Mouse (Mus musculus): ENCODE data around the gene Fnbp1. TPM values are rescaled to one million over a fixed set of nuclear protein-coding genes. Genes with fewer than 3 reads are reported as not detected.

The Fnbp1 gene
- total and polyA plus RNA-seq, 3 experiments = 38.1 to 79.6 (median 77.8) TPM

DNA sequence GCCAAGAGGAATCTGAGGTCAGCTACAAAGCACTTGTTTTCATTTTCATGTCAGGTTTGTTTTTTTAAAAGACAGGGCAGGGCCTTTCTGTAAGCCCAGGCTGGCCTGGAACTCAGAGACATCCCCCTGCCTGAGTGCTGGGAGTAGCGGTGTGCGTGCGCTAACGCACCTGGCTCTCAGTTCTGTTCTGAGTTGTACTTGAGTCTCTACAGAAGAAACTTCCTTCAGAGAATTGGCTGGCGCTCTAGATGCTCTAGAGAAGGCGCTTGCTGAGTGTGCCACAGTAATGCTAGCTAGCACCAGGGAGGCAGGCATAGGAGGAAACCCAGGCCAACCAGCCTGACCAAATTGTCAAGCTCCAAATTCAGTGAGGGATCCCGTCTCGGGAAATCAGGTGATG, 52.9 kb downstream of the Fnbp1 start:
- ATAC-seq (ENCODE audit: extremely low read depth, insufficient number of reproducible peaks, low FRiP score, poor library complexity, severe bottlenecking) (no peak), DNase-seq (ENCODE audit: low spot score) (no peak)
- TF ChIP-seq CTCF (IDR thresholded peaks at IDR 0.05; ENCODE audit: low read depth, low read length) (no peak), GATA2 (IDR thresholded peaks at IDR 0.05; ENCODE audit: borderline replicate concordance, low read depth, low read length) (no peak), POLR2AphosphoS5 (IDR thresholded peaks at IDR 0.05; ENCODE audit: insufficient replicate concordance, low read depth, low read length) (no peak)
- Histone ChIP-seq H3K27me3 (ENCODE audit: insufficient read depth, low read length) (no peaks in the 10 kb centered on the region), H3K36me3 (replicated peaks) (peaks cover 93% of the 10 kb centered on the region), H3K4me1 (ENCODE audit: insufficient read depth, low read depth, low read length) (peaks cover 15% of the 10 kb centered on the region), H3K4me3 (ENCODE audit: low read depth, low read length) (no peak overlapping the region), H3K9me3 (replicated peaks) (peaks cover 5% of the 10 kb centered on the region)

DNA sequence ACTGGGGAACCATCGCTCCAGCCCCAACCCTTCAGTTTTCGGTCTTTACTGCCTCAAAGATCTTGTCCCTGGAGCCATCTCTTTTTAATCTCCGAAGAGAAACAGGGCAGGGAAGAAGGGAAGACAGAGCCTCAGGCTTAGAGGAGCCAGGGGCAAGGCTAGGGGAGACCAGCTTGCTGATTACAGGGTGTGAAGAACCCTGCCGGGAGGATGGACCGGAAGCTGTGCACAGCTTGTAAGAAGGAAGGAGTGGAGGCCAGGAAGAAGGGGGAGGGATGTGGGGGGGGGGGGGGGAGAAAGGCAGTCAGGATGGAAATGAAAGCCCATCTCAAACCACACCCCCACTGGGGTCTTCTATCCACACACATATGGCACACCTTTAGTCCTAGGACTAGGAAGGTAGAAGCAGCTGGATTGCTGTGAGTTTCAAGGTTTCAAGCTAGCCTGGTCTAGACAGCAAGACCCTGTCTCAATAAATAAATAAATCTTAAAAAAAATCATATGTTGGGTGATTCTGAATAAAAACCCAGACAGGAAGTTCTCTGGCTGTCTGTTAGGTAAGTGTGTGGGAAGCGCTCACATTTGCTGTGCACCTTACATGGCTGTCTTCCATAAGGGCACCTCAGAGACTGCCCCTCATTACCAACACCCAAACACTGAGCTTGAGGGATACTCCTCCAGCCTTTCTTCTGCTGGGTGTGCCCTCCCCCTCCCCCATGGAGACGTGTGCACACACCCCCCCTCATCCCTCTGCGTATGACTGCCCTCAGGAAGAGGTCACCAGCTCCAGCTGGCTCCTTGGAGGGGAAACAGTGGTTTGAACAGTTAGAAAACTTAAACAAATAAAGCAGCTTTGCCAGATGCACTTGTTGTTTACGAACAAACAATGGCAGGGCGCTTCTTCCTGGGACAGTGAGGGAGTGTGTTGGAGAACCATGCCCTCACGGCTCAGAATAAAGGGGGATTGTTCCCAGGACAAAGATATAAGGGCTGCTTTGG, 53.8 kb downstream of the Fnbp1 start:
- H3K4me3 ChIP-seq (ENCODE audit: low read depth, low read length) = no peak overlapping the region
- no peak for DNase-seq (ENCODE audit: low spot score)
- TF ChIP-seq TAL1 (conservative IDR thresholded peaks at IDR 0.05; ENCODE audit: low read depth, low read length) (no peak), POLR2AphosphoS5 (IDR thresholded peaks at IDR 0.05; ENCODE audit: insufficient replicate concordance, low read depth, low read length) (no peak), CTCF (IDR thresholded peaks at IDR 0.05; ENCODE audit: low read depth, low read length) (no peak), GATA1 (IDR thresholded peaks at IDR 0.05; ENCODE audit: borderline replicate concordance, low read length) (no peak), GATA2 (IDR thresholded peaks at IDR 0.05; ENCODE audit: borderline replicate concordance, low read depth, low read length) (no peak)
- no peak for ATAC-seq (ENCODE audit: extremely low read depth, insufficient number of reproducible peaks, low FRiP score, poor library complexity, severe bottlenecking)
- H3K36me3 ChIP-seq (replicated peaks) = peaks cover 95% of the 10 kb centered on the region
- no peaks in the 10 kb centered on the region for H3K27me3 ChIP-seq (ENCODE audit: insufficient read depth, low read length)
- peaks cover 5% of the 10 kb centered on the region for H3K9me3 ChIP-seq (replicated peaks)
- H3K4me1 ChIP-seq (ENCODE audit: insufficient read depth, low read depth, low read length) = peaks cover 20% of the 10 kb centered on the region

DNA sequence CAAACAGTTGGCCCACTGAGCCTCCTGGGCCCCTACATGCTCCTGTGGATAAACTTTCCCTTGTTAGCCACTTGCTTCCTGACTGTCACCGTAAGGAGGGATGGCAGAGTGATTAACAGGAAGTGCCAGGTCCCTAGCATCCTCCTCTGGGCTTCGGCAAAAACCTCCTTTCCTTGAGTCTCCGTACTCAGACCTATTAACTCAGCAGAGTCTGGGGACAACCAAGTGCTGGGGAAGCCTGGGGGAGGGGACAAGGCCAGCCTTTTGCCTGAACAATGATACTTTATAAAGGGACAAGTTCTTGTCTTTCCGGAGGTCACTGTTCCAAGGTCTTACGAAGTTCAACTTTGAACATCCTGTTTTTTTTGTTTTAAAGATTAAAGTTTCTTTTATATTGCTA, 54.7 kb downstream of the Fnbp1 start:
- peaks cover 28% of the 10 kb centered on the region for H3K4me1 ChIP-seq (ENCODE audit: insufficient read depth, low read depth, low read length)
- no peak for ATAC-seq (ENCODE audit: extremely low read depth, insufficient number of reproducible peaks, low FRiP score, poor library complexity, severe bottlenecking)
- TF ChIP-seq POLR2AphosphoS5 (IDR thresholded peaks at IDR 0.05; ENCODE audit: insufficient replicate concordance, low read depth, low read length) (no peak), CTCF (IDR thresholded peaks at IDR 0.05; ENCODE audit: low read depth, low read length) (no peak), TAL1 (conservative IDR thresholded peaks at IDR 0.05; ENCODE audit: low read depth, low read length) (no peak), GATA1 (IDR thresholded peaks at IDR 0.05; ENCODE audit: borderline replicate concordance, low read length) (no peak), GATA2 (IDR thresholded peaks at IDR 0.05; ENCODE audit: borderline replicate concordance, low read depth, low read length) (no peak)
- peaks cover 5% of the 10 kb centered on the region for H3K9me3 ChIP-seq (replicated peaks)
- no peak for DNase-seq (ENCODE audit: low spot score)
- H3K27me3 ChIP-seq (ENCODE audit: insufficient read depth, low read length) = no peaks in the 10 kb centered on the region
- H3K4me3 ChIP-seq (ENCODE audit: low read depth, low read length) = no peak overlapping the region
- peaks cover 95% of the 10 kb centered on the region for H3K36me3 ChIP-seq (replicated peaks)

DNA sequence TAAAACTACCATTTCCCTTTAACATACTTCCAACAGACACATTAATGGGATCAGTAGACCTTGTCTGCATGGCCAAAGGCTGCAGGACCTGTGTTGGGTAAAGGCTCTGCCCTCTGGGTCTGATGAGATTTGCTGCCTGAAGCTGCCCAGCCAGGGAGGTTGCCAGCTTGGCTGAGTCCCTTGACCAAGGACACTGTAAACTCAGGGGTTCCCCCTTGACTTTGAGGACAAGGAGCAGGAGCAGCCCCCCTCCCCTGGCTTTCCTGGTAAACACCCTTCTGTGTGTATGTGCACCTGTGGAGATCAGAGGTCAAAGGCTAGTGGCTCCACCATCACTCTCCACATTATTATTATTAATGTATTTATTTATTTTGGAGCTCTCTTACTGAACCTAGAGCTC, 55.3 kb downstream of the Fnbp1 start:
- TF ChIP-seq GATA2 (IDR thresholded peaks at IDR 0.05; ENCODE audit: borderline replicate concordance, low read depth, low read length) = no peak
- peaks cover 93% of the 10 kb centered on the region for H3K36me3 ChIP-seq (replicated peaks)
- peaks cover 5% of the 10 kb centered on the region for H3K9me3 ChIP-seq (replicated peaks)
- H3K4me3 ChIP-seq (ENCODE audit: low read depth, low read length) = no peak overlapping the region
- ATAC-seq (ENCODE audit: extremely low read depth, insufficient number of reproducible peaks, low FRiP score, poor library complexity, severe bottlenecking) (no peak), DNase-seq (ENCODE audit: low spot score) (no peak)
- peaks cover 33% of the 10 kb centered on the region for H3K4me1 ChIP-seq (ENCODE audit: insufficient read depth, low read depth, low read length)
- H3K27me3 ChIP-seq (ENCODE audit: insufficient read depth, low read length) = no peaks in the 10 kb centered on the region

DNA sequence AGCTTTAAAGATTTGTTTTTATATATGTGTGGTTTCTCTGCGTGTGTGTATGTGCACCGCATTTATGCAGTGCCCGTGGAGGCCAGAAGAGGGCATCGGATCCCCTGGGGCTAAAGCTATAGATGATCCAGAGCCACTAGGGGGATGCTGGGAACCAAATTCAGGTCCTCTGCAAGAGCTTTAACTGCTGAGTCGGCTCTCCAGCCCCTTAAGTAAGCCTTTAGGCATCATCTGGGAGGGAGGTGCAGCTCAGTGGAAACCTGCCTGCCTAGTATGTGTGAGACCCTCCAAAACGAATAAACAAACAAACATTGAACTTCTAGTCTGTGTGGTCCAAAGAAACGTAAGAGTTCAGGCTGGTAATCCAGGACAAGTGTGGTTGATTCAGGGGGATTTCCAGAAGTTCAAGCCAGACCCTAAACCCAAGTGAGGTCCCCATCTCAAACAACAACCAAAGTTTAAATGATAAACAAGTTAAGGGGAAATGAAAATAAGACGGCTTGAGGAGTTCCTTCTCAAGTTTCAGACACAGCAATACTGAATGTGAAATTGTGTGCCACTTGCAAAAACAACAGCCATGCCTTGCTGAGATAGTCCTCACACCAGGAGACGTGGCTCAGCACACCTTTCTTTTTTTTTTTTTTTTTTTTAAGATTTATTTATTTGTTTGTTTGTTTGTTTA, 57.5 kb downstream of the Fnbp1 start:
- Histone ChIP-seq H3K4me1 (ENCODE audit: insufficient read depth, low read depth, low read length) (peaks cover 44% of the 10 kb centered on the region), H3K36me3 (replicated peaks) (peaks cover 88% of the 10 kb centered on the region), H3K9me3 (replicated peaks) (peaks cover 5% of the 10 kb centered on the region), H3K4me3 (ENCODE audit: low read depth, low read length) (no peak overlapping the region), H3K27me3 (ENCODE audit: insufficient read depth, low read length) (no peaks in the 10 kb centered on the region)
- DNase-seq (ENCODE audit: low spot score) (no peak), ATAC-seq (ENCODE audit: extremely low read depth, insufficient number of reproducible peaks, low FRiP score, poor library complexity, severe bottlenecking) (no peak)
- TF ChIP-seq POLR2AphosphoS5 (IDR thresholded peaks at IDR 0.05; ENCODE audit: insufficient replicate concordance, low read depth, low read length) = no peak
- TF ChIP-seq CTCF (IDR thresholded peaks at IDR 0.05; ENCODE audit: low read depth, low read length) = no peak
- no peak for TF ChIP-seq GATA2 (IDR thresholded peaks at IDR 0.05; ENCODE audit: borderline replicate concordance, low read depth, low read length)
- TF ChIP-seq GATA1 (IDR thresholded peaks at IDR 0.05; ENCODE audit: borderline replicate concordance, low read length) = no peak
- TF ChIP-seq TAL1 (conservative IDR thresholded peaks at IDR 0.05; ENCODE audit: low read depth, low read length) = no peak

DNA sequence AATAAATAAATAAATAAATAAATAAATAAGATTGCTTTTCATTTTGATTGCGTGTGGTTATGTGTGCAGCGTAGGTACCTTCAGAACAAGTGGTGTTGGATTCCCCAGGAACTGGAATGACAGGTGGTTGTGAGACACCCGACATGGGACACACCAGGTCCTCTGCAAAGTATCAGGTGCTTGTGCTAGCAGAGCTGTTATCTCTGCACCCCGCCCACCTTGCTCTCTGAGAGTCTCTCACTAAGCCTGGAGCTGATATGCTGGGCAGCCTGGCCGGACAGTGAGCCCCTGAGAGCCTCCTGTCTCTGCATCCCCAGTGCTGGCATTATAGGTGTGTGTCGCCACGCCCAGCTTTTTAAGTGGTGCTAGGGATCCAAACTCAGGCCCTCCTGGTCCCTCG, 58.4 kb downstream of the Fnbp1 start:
- no peak for DNase-seq (ENCODE audit: low spot score)
- TF ChIP-seq TAL1 (conservative IDR thresholded peaks at IDR 0.05; ENCODE audit: low read depth, low read length) = no peak
- TF ChIP-seq GATA2 (IDR thresholded peaks at IDR 0.05; ENCODE audit: borderline replicate concordance, low read depth, low read length) = no peak
- no peak for TF ChIP-seq CTCF (IDR thresholded peaks at IDR 0.05; ENCODE audit: low read depth, low read length)
- no peak for TF ChIP-seq POLR2AphosphoS5 (IDR thresholded peaks at IDR 0.05; ENCODE audit: insufficient replicate concordance, low read depth, low read length)
- TF ChIP-seq GATA1 (IDR thresholded peaks at IDR 0.05; ENCODE audit: borderline replicate concordance, low read length) = no peak
- Histone ChIP-seq H3K4me1 (ENCODE audit: insufficient read depth, low read depth, low read length) (peaks cover 41% of the 10 kb centered on the region), H3K9me3 (replicated peaks) (peaks cover 5% of the 10 kb centered on the region), H3K4me3 (ENCODE audit: low read depth, low read length) (no peak overlapping the region; the same call in 1 of the 2 replicates), H3K27me3 (ENCODE audit: insufficient read depth, low read length) (no peaks in the 10 kb centered on the region), H3K36me3 (replicated peaks) (peaks cover 90% of the 10 kb centered on the region)
- ATAC-seq (ENCODE audit: extremely low read depth, insufficient number of reproducible peaks, low FRiP score, poor library complexity, severe bottlenecking) = no peak

All from G1E (cell line).